Mouse (Mus musculus) limb, embryonic 14.5 days (tissue): ENCODE data around the gene Uck1. TPM values are rescaled to one million over a fixed set of nuclear protein-coding genes. Genes with fewer than 3 reads are reported as not detected.

Experiments used
- ATAC-seq: fragments of 200-750 bp; cut with Nextera tagmentation; 2 replicates; pipeline ENCODE4 v1.8.0; 2017; ENCODE audit warnings: low read depth, moderate number of reproducible peaks, moderate TSS enrichment; ENCODE audit not compliant: low FRiP score
- DNase-seq: peaks from one replicate; pipeline ENCODE4 v3.0.0-alpha.2; 2015; ENCODE audit warnings: low spot score
- H3K27ac ChIP-seq: fragments of 300-500 bp; sonication (generic); replicated peaks from 2 replicates; pipeline ENCODE4 v1.5.1; 2014; ENCODE audit warnings: low read depth, mild to moderate bottlenecking, low read length, moderate library complexity, mixed read lengths
- H3K27me3 ChIP-seq: fragments of 300-500 bp; sonication (generic); 2 replicates; pipeline ENCODE4 v1.6.1; 2014; ENCODE audit warnings: low read length, mixed read lengths; ENCODE audit not compliant: control insufficient read depth, insufficient read depth
- H3K36me3 ChIP-seq: fragments of 300-500 bp; sonication (generic); 2 replicates; pipeline ENCODE4 v1.6.1; 2014; ENCODE audit warnings: mild to moderate bottlenecking, low read length, moderate library complexity, mixed read lengths; ENCODE audit not compliant: control insufficient read depth, insufficient read depth
- H3K4me1 ChIP-seq: fragments of 300-500 bp; sonication (generic); 2 replicates; pipeline ENCODE4 v1.6.1; 2014; ENCODE audit warnings: antibody characterized with exemption, low read length, mixed read lengths; ENCODE audit not compliant: control insufficient read depth, insufficient read depth
- H3K4me2 ChIP-seq: fragments of 300-500 bp; sonication (generic); replicated peaks from 2 replicates; pipeline ENCODE4 v1.6.1; 2014; ENCODE audit warnings: low read depth, mild to moderate bottlenecking, low read length, moderate library complexity; ENCODE audit not compliant: severe bottlenecking
- H3K4me3 ChIP-seq: fragments of 300-500 bp; sonication (generic); replicated peaks from 2 replicates; pipeline ENCODE4 v1.5.1; 2014; ENCODE audit warnings: low read length
- H3K9ac ChIP-seq: fragments of 300-500 bp; sonication (generic); 2 replicates; pipeline ENCODE4 v1.6.1; 2014; ENCODE audit warnings: mild to moderate bottlenecking, low read depth, low read length, moderate library complexity; ENCODE audit not compliant: severe bottlenecking
- H3K9me3 ChIP-seq: fragments of 300-500 bp; sonication (generic); 2 replicates; pipeline ENCODE4 v1.6.1; 2016; ENCODE audit warnings: low read length; ENCODE audit not compliant: control insufficient read depth
- POLR2A ChIP-seq: fragments of 200-500 bp; IDR thresholded peaks from 2 replicates; pipeline ENCODE4 v1.8.0; 2012; ENCODE audit warnings: inconsistent platforms, mild to moderate bottlenecking, moderate library complexity, borderline replicate concordance; ENCODE audit not compliant: insufficient read depth, insufficient read length; ENCODE audit errors: extremely low read depth
- WGBS: fragments of 180-500 bp; shearing (Covaris S2); extraction: QIAGEN DNeasy Blood & Tissue Kit; methylation state at CpG from one replicate; pipeline ENCODE4 v1.1.7; 2014; 5-methylcytosine and 5-hydroxymethylcytosine counted together
- polyA plus RNA-seq, 2 experiments: library from polyadenylated mRNA; depleted of rRNA in 1 of 2; stranded (reverse) in 1 of 2; unstranded in 1 of 2; fragments of >200 nt; fragmentation: Nextera tagmentation in 1 of 2; extraction: Ambion mirVana in 1 of 2; gene quantifications; 2 replicates each; pipeline versions ENCODE4 v1.2.1 to v1.2.3; 2012 to 2014

Uck1 gene
- polyA plus RNA-seq, 2 experiments, result 59.9 to 64.8 TPM

DNA sequence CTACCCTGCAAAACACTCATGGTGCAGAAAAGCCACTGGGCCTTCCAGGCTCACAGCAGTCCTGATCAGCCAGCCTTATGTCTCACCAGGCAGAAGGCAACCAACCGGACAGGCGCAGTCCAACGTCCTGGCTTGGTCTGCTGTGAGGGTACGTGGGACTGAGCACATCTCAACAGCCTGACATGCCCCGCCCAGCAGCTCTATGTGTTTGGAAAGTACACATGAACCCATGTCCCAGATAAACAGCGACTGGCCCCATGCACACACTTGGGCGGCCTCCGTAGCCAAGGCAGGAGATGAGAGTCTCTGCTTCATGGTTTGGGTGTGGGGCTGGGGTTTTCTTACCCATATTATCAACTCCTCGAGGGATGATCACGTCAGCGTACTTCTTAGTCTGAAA lies 3.7 kb downstream of the Uck1 start:
- Histone ChIP-seq H3K4me2 (no peak overlapping the region), H3K27ac (no peak overlapping the region), H3K4me3 (no peak overlapping the region), H3K4me1 (peaks cover 7% of the 10 kb centered on the region; the same call in 1 of the 2 replicates), H3K36me3 (peaks cover 61% of the 10 kb centered on the region), H3K9ac (no peak overlapping the region), H3K27me3 (no peaks in the 10 kb centered on the region), H3K9me3 (no peaks in the 10 kb centered on the region)
- 95% methylated on average over 11 of the region's 11 CpGs for WGBS
- no peak for ATAC-seq
- no peak for DNase-seq
- no peak for TF ChIP-seq POLR2A

DNA sequence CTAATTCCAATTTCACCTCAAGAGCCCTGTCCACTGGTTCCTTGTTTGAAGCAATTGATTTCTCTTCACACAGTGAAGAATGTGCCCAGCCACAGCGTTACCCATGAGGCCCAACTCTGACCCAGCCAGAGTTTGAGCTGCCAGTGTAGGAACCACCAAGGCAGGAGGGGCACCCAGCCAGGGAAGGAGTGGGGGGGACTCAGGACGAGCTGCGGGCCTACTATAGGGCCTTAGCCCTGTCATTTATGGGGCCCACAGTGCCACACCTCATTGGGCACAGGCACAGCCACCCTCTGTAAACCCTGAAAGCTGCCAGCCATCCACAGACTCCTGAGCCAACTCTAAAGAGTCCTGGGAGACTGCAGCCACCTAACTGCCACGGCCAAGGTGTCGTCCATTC lies 5.4 kb downstream of the Uck1 start:
- no peak for TF ChIP-seq POLR2A
- no peak overlapping the region for H3K4me3 ChIP-seq
- peaks cover 7% of the 10 kb centered on the region; the same call in 1 of the 2 replicates for H3K4me1 ChIP-seq
- no peak overlapping the region for H3K9ac ChIP-seq
- no peaks in the 10 kb centered on the region for H3K27me3 ChIP-seq
- no peak overlapping the region for H3K4me2 ChIP-seq
- ATAC-seq, result no peak
- no peak for DNase-seq
- no peaks in the 10 kb centered on the region for H3K9me3 ChIP-seq
- 86% methylated on average over 5 of the region's 5 CpGs for WGBS
- H3K36me3 ChIP-seq, result peaks cover 78% of the 10 kb centered on the region
- no peak overlapping the region for H3K27ac ChIP-seq

DNA sequence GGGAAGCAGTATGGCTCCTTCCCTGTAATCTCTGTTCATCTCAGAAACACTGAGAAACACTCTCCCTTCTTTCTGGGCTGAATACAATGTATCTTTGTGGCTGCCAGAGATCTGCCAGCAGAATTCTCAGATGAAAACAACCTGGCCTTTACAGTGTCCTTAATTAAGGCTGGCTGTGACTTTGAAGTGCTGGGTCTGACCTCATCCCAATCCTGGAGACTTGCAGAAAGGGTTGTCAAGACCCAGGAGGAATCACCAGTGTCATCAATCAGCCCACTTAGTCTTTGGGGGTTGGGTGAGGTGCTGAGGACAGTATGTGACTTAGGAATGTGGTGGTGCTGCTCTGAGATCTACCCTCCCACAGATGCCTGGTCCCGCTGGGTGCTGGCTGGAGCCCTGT lies 6.6 kb downstream of the Uck1 start:
- 80% methylated on average over 1 of the region's 1 CpGs for WGBS
- no peaks in the 10 kb centered on the region for H3K4me1 ChIP-seq
- no peak for DNase-seq
- H3K36me3 ChIP-seq, result peaks cover 85% of the 10 kb centered on the region
- no peak for ATAC-seq
- no peak for TF ChIP-seq POLR2A
- H3K9ac ChIP-seq, result no peak overlapping the region
- no peak overlapping the region for H3K4me2 ChIP-seq
- H3K27me3 ChIP-seq, result no peaks in the 10 kb centered on the region
- no peak overlapping the region for H3K27ac ChIP-seq
- no peaks in the 10 kb centered on the region for H3K9me3 ChIP-seq
- no peak overlapping the region for H3K4me3 ChIP-seq

DNA sequence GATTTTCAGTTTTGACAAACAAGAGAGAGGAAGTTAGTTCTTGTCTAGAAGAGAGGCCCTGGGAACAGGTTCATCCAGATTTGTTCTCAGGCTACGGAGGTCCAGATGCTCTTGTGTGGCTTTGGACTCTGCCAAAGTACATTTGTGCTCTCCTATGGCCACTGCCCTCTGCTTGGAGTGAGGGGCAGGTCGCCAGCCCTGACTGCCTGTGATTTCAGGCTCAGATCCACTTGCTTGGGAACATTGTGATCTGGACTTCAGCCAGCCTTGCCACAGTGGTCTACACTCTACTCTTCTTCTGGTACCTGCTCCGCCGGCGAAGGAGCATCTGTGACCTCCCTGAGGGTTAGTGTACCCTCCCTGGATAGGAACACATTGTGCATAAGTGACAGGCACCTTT lies 7.3 kb downstream of the Uck1 start:
- no peak for ATAC-seq
- DNase-seq, result no peak
- Histone ChIP-seq H3K36me3 (peaks cover 85% of the 10 kb centered on the region), H3K4me2 (no peak overlapping the region), H3K9ac (no peak overlapping the region), H3K4me1 (no peaks in the 10 kb centered on the region), H3K27me3 (no peaks in the 10 kb centered on the region), H3K9me3 (no peaks in the 10 kb centered on the region), H3K4me3 (no peak overlapping the region), H3K27ac (no peak overlapping the region)
- WGBS, result 93% methylated on average over 5 of the region's 5 CpGs
- no peak for TF ChIP-seq POLR2A

DNA sequence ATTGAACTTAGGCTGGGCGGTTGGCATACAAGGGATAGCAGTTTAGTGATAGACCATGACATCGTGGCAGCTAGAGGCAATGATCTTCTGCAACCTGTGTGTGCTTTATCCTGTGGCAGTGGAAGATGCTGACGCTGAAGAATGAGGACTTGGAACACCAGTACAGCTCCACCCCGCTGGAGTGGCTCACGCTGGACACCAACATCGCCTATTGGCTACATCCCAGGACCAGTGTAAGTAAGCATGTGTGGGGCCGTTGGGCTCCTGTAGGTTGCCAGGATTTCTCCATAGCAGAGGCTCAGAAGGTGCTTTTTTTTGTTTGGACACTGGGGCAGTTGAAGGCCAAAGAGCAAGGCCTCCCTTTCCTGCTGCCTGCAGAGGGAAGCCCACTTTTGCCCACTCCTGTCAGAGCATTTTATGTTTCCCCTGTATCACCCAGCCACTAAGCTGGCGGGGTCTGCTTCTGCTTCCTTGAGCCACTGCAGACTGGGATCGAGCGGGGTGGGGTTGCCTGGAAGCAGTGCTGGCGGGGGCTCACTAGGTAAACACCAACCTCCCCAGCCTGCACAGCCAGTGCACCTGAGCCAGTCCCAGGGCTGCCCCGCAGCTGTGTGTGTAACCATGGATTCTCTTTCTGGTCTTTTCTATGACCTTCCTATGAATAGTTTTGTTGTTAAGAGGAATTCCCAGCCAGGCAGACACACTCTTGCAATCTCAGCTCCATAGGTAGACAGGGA lies 8.0 kb downstream of the Uck1 start:
- no peak for TF ChIP-seq POLR2A
- no peak for DNase-seq
- no peak overlapping the region for H3K4me3 ChIP-seq
- H3K36me3 ChIP-seq, result peaks cover 83% of the 10 kb centered on the region
- WGBS, result 92% methylated on average over 12 of the region's 12 CpGs
- ATAC-seq, result no peak
- H3K27ac ChIP-seq, result no peak overlapping the region
- no peaks in the 10 kb centered on the region for H3K27me3 ChIP-seq
- no peak overlapping the region for H3K9ac ChIP-seq
- H3K9me3 ChIP-seq, result no peaks in the 10 kb centered on the region
- H3K4me2 ChIP-seq, result no peak overlapping the region
- H3K4me1 ChIP-seq, result no peaks in the 10 kb centered on the region
